Mouse (Mus musculus) midbrain, embryonic 14.5 days (tissue): ENCODE measurements at regions not wholly inside any gene's neighbourhood (a gene's known extent, or its start where the extent isn't known, plus 50 kb on each side); places are given as distances from the start of the nearest gene placed in this dataset.
A peak's percentile ranks its signal among the peaks of the same experiment; 100 is the strongest.

ENCODE experiments used
- ATAC-seq: fragments of 200-750 bp; cut with Nextera tagmentation; 2 replicates; pipeline ENCODE4 v1.8.0; 2017; ENCODE audit warnings: moderate number of reproducible peaks, moderate library complexity; ENCODE audit not compliant: low FRiP score, low TSS enrichment
- DNase-seq: peaks from one replicate; pipeline ENCODE4 v3.0.0-alpha.2; 2015
- H3K27ac ChIP-seq: fragments of 300-500 bp; sonication (generic); replicated peaks from 2 replicates; pipeline ENCODE4 v1.5.1; 2014; ENCODE audit warnings: mild to moderate bottlenecking, low read depth, low read length, moderate library complexity
- H3K27me3 ChIP-seq: fragments of 300-500 bp; sonication (generic); 2 replicates; pipeline ENCODE4 v1.6.1; 2014; ENCODE audit warnings: low read length, control low read depth, mixed read lengths; ENCODE audit not compliant: control insufficient read depth, insufficient read depth
- H3K36me3 ChIP-seq: fragments of 300-500 bp; sonication (generic); 2 replicates; pipeline ENCODE4 v1.6.1; 2014; ENCODE audit warnings: low read length, control low read depth; ENCODE audit not compliant: control insufficient read depth, insufficient read depth
- H3K4me1 ChIP-seq: fragments of 300-500 bp; sonication (generic); 2 replicates; pipeline ENCODE4 v1.6.1; 2014; ENCODE audit warnings: mild to moderate bottlenecking, antibody characterized with exemption, low read length, control low read depth; ENCODE audit not compliant: control insufficient read depth, insufficient read depth
- H3K4me2 ChIP-seq: fragments of 300-500 bp; sonication (generic); 2 replicates; pipeline ENCODE4 v1.6.1; 2014; ENCODE audit warnings: mild to moderate bottlenecking, low read length, moderate library complexity
- H3K4me3 ChIP-seq: fragments of 300-500 bp; sonication (generic); replicated peaks from 2 replicates; pipeline ENCODE4 v1.5.1; 2014; ENCODE audit warnings: low read depth, low read length
- H3K9ac ChIP-seq: fragments of 300-500 bp; sonication (generic); replicated peaks from 2 replicates; pipeline ENCODE4 v1.6.1; 2014; ENCODE audit warnings: mild to moderate bottlenecking, low read length, moderate library complexity
- H3K9me3 ChIP-seq: fragments of 300-500 bp; sonication (generic); 2 replicates; pipeline ENCODE4 v1.6.1; 2016; ENCODE audit warnings: low read length, control low read depth, mixed read lengths; ENCODE audit not compliant: control insufficient read depth
- WGBS: fragments of 180-500 bp; shearing (Covaris S2); extraction: QIAGEN DNeasy Blood & Tissue Kit; methylation state at CpG from one replicate; pipeline ENCODE4 v1.1.7; 2014; 5-methylcytosine and 5-hydroxymethylcytosine counted together

- Histone ChIP-seq H3K4me1 (no peaks in the 10 kb centered on the region), H3K9ac (no peak overlapping the region), H3K4me3 (no peak overlapping the region), H3K27ac (no peak overlapping the region), H3K9me3 (no peaks in the 10 kb centered on the region), H3K27me3 (no peaks in the 10 kb centered on the region), H3K4me2 (no peak overlapping the region), H3K36me3 (no peaks in the 10 kb centered on the region)
- WGBS, result 84% methylated on average over 3 of the region's 3 CpGs
- ATAC-seq (no peak), DNase-seq (no peak)
Measured at GRCm38 (mm10) chr10:16608339-16608738, 1114.7 kb upstream of the Cited2 start.

GRCm38 (mm10) chr10:16618752-16619151 lies 1104.3 kb upstream of the Cited2 start:
- DNase-seq (no peak), ATAC-seq (no peak)
- Histone ChIP-seq H3K9me3 (no peaks in the 10 kb centered on the region), H3K36me3 (no peaks in the 10 kb centered on the region), H3K4me3 (no peak overlapping the region), H3K4me1 (no peaks in the 10 kb centered on the region), H3K9ac (no peak overlapping the region), H3K27me3 (no peaks in the 10 kb centered on the region), H3K4me2 (no peak overlapping the region), H3K27ac (no peak overlapping the region)
- 92% methylated on average over 2 of the region's 2 CpGs for WGBS

- no peak overlapping the region for H3K4me2 ChIP-seq
- no peak overlapping the region for H3K4me3 ChIP-seq
- H3K9me3 ChIP-seq, result no peaks in the 10 kb centered on the region
- no peak overlapping the region for H3K27ac ChIP-seq
- no peaks in the 10 kb centered on the region for H3K36me3 ChIP-seq
- WGBS, result 86% methylated on average over 2 of the region's 2 CpGs
- no peak for DNase-seq
- H3K9ac ChIP-seq, result no peak overlapping the region
- no peaks in the 10 kb centered on the region for H3K27me3 ChIP-seq
- H3K4me1 ChIP-seq, result no peaks in the 10 kb centered on the region
- ATAC-seq, result no peak
Measured at GRCm38 (mm10) chr10:16619584-16619983, 1103.4 kb upstream of the Cited2 start.

- no peaks in the 10 kb centered on the region for H3K36me3 ChIP-seq
- no peak overlapping the region for H3K9ac ChIP-seq
- ATAC-seq (no peak), DNase-seq (peak; percentile 6)
- no peak overlapping the region for H3K4me2 ChIP-seq
- H3K27me3 ChIP-seq, result no peaks in the 10 kb centered on the region
- WGBS, result 65% methylated on average over 6 of the region's 6 CpGs
- H3K9me3 ChIP-seq, result no peaks in the 10 kb centered on the region
- no peaks in the 10 kb centered on the region for H3K4me1 ChIP-seq
- no peak overlapping the region for H3K27ac ChIP-seq
- no peak overlapping the region for H3K4me3 ChIP-seq
Measured at GRCm38 (mm10) chr10:16620804-16621559, 1102.0 kb upstream of the Cited2 start.

GRCm38 (mm10) chr10:16622821-16623220 lies 1100.2 kb upstream of the Cited2 start:
- H3K4me1 ChIP-seq, result no peaks in the 10 kb centered on the region
- WGBS, result 91% methylated on average over 3 of the region's 3 CpGs
- no peak overlapping the region for H3K4me3 ChIP-seq
- ATAC-seq, result no peak
- no peaks in the 10 kb centered on the region for H3K9me3 ChIP-seq
- H3K27ac ChIP-seq, result no peak overlapping the region
- H3K27me3 ChIP-seq, result no peaks in the 10 kb centered on the region
- H3K4me2 ChIP-seq, result no peak overlapping the region
- H3K36me3 ChIP-seq, result no peaks in the 10 kb centered on the region
- H3K9ac ChIP-seq, result no peak overlapping the region
- DNase-seq, result no peak

- DNase-seq (no peak), ATAC-seq (no peak)
- Histone ChIP-seq H3K4me1 (no peaks in the 10 kb centered on the region), H3K36me3 (no peaks in the 10 kb centered on the region), H3K4me3 (no peak overlapping the region), H3K9ac (no peak overlapping the region), H3K27ac (no peak overlapping the region), H3K4me2 (no peak overlapping the region), H3K27me3 (no peaks in the 10 kb centered on the region), H3K9me3 (no peaks in the 10 kb centered on the region)
- WGBS, result 70% methylated on average over 2 of the region's 2 CpGs
Measured at GRCm38 (mm10) chr10:16633236-16633635, 1089.8 kb upstream of the Cited2 start.

GRCm38 (mm10) chr10:16635463-16635862 lies 1087.6 kb upstream of the Cited2 start:
- WGBS, result 78% methylated on average over 2 of the region's 2 CpGs
- H3K4me1 ChIP-seq, result no peaks in the 10 kb centered on the region
- no peaks in the 10 kb centered on the region for H3K36me3 ChIP-seq
- no peak for ATAC-seq
- H3K9me3 ChIP-seq, result no peaks in the 10 kb centered on the region
- no peaks in the 10 kb centered on the region for H3K27me3 ChIP-seq
- H3K9ac ChIP-seq, result no peak overlapping the region
- H3K27ac ChIP-seq, result no peak overlapping the region
- no peak overlapping the region for H3K4me3 ChIP-seq
- no peak for DNase-seq
- H3K4me2 ChIP-seq, result no peak overlapping the region

GRCm38 (mm10) chr10:16637006-16637405 lies 1086.0 kb upstream of the Cited2 start:
- H3K4me1 ChIP-seq, result no peaks in the 10 kb centered on the region
- ATAC-seq (no peak), DNase-seq (peak; percentile 31)
- no peaks in the 10 kb centered on the region for H3K27me3 ChIP-seq
- no peaks in the 10 kb centered on the region for H3K36me3 ChIP-seq
- H3K27ac ChIP-seq, result no peak overlapping the region
- H3K4me3 ChIP-seq, result no peak overlapping the region
- H3K4me2 ChIP-seq, result no peak overlapping the region
- no peaks in the 10 kb centered on the region for H3K9me3 ChIP-seq
- H3K9ac ChIP-seq, result no peak overlapping the region

GRCm38 (mm10) chr10:16638111-16638510 lies 1084.9 kb upstream of the Cited2 start:
- WGBS, result 8% methylated on average over 2 of the region's 2 CpGs
- Histone ChIP-seq H3K27ac (no peak overlapping the region), H3K27me3 (no peaks in the 10 kb centered on the region), H3K4me2 (no peak overlapping the region), H3K36me3 (no peaks in the 10 kb centered on the region), H3K9ac (no peak overlapping the region), H3K9me3 (no peaks in the 10 kb centered on the region), H3K4me1 (no peaks in the 10 kb centered on the region), H3K4me3 (no peak overlapping the region)
- peak; percentile 12 for DNase-seq
- no peak for ATAC-seq
